Mouse (Mus musculus): ENCODE results near the gene Gm44965. TPM values are rescaled to one million over a fixed set of nuclear protein-coding genes. Genes with fewer than 3 reads are reported as not detected.

The Gm44965 gene
- not detected in 2 replicates for polyA plus RNA-seq (2016; fragmentation: Nextera tagmentation; extraction: Ambion mirVana)

GRCm38 (mm10) chr6:48593158-48594042 lies at the start of gene Gm44965, which contains the start of gene Repin1:
TSS of gene Gm44965 (plus strand) at chr6:48593941.
TSS of gene Repin1 (plus strand) at chr6:48593883.
- Histone ChIP-seq H3K4me2 (replicated peaks) (peak within 1 kb of the TSS; percentile 66), H3K4me3 (peak within 1 kb of the TSS; percentile 78), H3K27ac (peak within 1 kb of the TSS; percentile 81), H3K36me3 (peaks cover 30% of the 10 kb centered on the region), H3K27me3 (replicated peaks) (no peaks in the 10 kb centered on the region), H3K4me1 (peaks cover 21% of the 10 kb centered on the region), H3K9me3 (peaks cover 23% of the 10 kb centered on the region), H3K9ac (peak within 1 kb of the TSS; percentile 88)
- WGBS, result 5% methylated on average over 45 of the region's 45 CpGs
- peak; percentile 93 for ATAC-seq (ENCODE audit: low FRiP score, low read depth)

DNA sequence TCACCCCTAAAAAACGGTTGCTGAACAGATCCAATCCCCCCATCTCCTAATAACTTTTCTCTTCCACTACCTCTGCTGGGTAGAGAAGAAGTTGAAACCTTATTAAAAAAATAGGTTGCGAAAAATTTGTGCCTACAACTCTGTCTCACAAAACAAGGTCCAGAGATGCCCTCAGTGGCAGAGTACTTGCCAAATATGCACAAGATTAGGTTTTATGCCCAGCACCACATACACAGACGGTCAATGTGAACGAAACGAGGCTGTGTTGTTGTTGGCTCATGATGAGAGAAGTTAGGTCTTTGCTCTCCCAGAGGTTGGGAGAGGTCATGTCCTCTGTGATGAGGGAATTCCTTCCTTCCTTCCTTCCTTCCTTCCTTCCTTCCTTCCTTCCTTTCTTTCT lies 48.5 kb upstream of the Gm44965 start:
- 86% methylated on average over 5 of the region's 5 CpGs for WGBS
- H3K4me3 ChIP-seq, result no peak overlapping the region
- H3K27me3 ChIP-seq (replicated peaks), result no peaks in the 10 kb centered on the region
- no peak for ATAC-seq (ENCODE audit: low FRiP score, low read depth)
- peaks cover 10% of the 10 kb centered on the region; the same call in 1 of the 2 replicates for H3K36me3 ChIP-seq
- H3K9ac ChIP-seq, result no peak overlapping the region
- H3K27ac ChIP-seq, result no peak overlapping the region
- H3K9me3 ChIP-seq, result no peaks in the 10 kb centered on the region
- no peak overlapping the region for H3K4me2 ChIP-seq (replicated peaks)
- H3K4me1 ChIP-seq, result peaks cover 4% of the 10 kb centered on the region; the same call in 1 of the 2 replicates

GRCm38 (mm10) chr6:48546271-48546670 lies 47.5 kb upstream of the Gm44965 start:
- peaks cover 4% of the 10 kb centered on the region; the same call in 1 of the 2 replicates for H3K4me1 ChIP-seq
- 69% methylated on average over 1 of the region's 1 CpGs for whole genome bisulfite sequencing
- H3K36me3 ChIP-seq, result peaks cover 4% of the 10 kb centered on the region; the same call in 1 of the 2 replicates
- H3K27me3 ChIP-seq (replicated peaks), result no peaks in the 10 kb centered on the region
- no peak overlapping the region for H3K4me2 ChIP-seq (replicated peaks)
- H3K27ac ChIP-seq, result no peak overlapping the region
- 0 out of 2 replicates have a peak, but pooled peaks have one; percentile 13 for ATAC-seq (ENCODE audit: low FRiP score, low read depth)
- H3K9ac ChIP-seq, result no peak overlapping the region
- no peak overlapping the region for H3K4me3 ChIP-seq
- no peaks in the 10 kb centered on the region for H3K9me3 ChIP-seq

DNA sequence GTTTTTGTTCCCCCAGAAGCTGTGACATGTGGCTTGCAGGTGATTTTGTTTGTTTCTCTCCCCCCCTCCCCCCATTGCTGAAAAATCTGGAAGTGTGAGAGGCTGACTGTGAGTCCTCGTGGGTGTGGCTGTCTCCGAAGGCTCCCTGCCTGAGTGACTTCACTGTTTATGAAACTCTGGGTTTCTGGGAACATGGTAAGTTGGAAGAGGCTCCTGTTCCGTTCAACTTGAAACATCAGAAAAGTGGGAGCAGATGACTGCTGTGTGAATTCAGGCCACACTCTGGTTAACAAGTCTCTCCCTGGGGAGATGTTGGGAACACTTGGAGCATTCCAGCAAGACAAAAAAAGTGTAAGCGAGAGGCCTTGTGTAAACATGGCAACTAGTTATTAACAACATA lies 46.9 kb upstream of the Gm44965 start:
- H3K27ac ChIP-seq, result no peak overlapping the region
- H3K4me1 ChIP-seq, result peaks cover 3% of the 10 kb centered on the region; the same call in 1 of the 2 replicates
- WGBS, result 70% methylated on average over 4 of the region's 4 CpGs
- no peak for ATAC-seq (ENCODE audit: low FRiP score, low read depth)
- no peak overlapping the region for H3K4me3 ChIP-seq
- H3K9ac ChIP-seq, result no peak overlapping the region
- no peak overlapping the region for H3K4me2 ChIP-seq (replicated peaks)
- peaks cover 3% of the 10 kb centered on the region; the same call in 1 of the 2 replicates for H3K36me3 ChIP-seq
- no peaks in the 10 kb centered on the region for H3K27me3 ChIP-seq (replicated peaks)
- H3K9me3 ChIP-seq, result no peaks in the 10 kb centered on the region

DNA sequence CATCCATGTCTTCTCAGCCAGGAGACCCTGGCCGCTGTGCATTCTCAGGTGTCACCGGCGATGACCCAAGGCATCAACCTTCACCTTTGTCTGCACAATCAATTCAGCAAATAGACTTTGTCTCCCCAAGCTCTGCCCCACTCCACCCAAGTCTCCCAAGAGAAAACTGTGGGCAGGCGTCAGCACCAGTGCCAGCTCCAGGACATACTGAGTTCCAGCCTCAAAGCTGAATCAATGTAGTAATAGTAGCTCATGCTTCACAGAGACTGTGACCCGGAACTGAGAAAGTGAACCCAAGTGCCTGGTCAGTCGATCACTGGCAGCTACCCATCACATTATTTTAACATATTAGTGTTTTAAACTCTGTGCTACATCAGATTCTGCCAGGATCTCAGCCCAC lies 45.4 kb upstream of the Gm44965 start:
- Histone ChIP-seq H3K36me3 (no peaks in the 10 kb centered on the region), H3K4me3 (no peak overlapping the region), H3K4me2 (replicated peaks) (no peak overlapping the region), H3K27me3 (replicated peaks) (no peaks in the 10 kb centered on the region), H3K4me1 (no peaks in the 10 kb centered on the region), H3K27ac (no peak overlapping the region), H3K9me3 (no peaks in the 10 kb centered on the region), H3K9ac (no peak overlapping the region)
- WGBS, result 89% methylated on average over 6 of the region's 6 CpGs
- ATAC-seq (ENCODE audit: low FRiP score, low read depth), result no peak

GRCm38 (mm10) chr6:48552918-48553317 lies 40.8 kb upstream of the Gm44965 start:
- 53% methylated on average over 4 of the region's 4 CpGs for WGBS
- Histone ChIP-seq H3K4me1 (peaks cover 17% of the 10 kb centered on the region), H3K27ac (no peak overlapping the region), H3K4me3 (no peak overlapping the region), H3K9ac (no peak overlapping the region), H3K36me3 (peaks cover 11% of the 10 kb centered on the region; the same call in 1 of the 2 replicates), H3K9me3 (no peaks in the 10 kb centered on the region), H3K27me3 (replicated peaks) (no peaks in the 10 kb centered on the region), H3K4me2 (replicated peaks) (no peak overlapping the region)
- no peak for ATAC-seq (ENCODE audit: low FRiP score, low read depth)

DNA sequence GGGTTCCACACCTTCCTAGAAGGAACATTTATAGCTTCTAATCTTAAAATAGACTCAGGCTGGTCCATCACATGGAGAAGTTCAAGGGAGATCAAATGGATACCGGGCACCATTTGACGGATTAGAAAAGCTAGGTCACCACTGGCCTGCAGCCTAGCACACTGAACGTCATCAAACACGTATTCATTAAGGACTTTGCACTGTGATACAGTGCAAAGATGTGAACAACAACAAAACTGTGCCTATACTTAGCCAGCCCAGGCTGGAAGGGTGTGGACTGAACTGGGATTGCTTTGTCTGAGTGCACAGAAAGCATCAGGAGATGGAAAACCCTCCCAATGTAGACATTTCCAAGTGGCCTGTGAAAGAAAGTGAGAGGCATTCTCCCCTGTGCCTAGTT lies 39.9 kb upstream of the Gm44965 start:
- WGBS, result 83% methylated on average over 4 of the region's 4 CpGs

DNA sequence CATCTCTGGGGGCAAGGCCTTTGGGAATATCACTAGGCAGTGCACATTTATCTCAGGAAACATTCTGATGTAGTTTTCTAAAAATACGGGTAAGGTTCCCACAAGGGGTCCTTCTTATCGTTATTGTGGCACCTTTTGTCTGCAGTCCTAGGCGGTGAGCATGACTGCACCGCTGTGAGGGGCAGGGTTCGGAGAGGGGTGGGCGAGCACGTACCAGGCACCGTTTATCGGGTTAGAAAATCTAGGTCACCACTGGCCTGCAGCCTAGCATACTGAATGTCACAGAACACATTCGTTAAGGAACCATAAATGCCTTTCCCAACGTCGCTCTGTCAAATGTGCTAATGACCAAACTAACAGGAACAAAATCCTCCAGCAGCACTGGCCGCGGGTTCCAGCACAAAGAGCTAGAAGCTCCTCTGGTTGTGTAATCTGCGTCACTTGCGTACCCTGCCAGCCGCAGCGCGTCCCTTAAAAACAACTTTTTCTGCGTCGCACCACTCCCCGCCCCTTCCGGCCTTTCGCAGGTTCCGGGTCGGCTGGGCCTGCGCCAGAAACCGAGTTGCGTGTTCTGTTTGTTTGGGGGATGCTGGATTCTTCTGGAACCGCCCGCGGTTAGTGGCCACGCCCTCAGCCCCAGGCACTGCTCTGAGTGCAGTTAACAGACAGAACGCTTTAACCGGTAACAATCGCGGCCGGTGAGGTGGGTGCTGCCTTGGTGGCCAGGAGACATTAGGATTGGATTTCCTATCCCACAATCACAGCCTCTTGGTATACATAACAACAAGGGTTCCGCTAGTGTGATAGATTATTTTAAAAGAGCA lies 39.2 kb upstream of the Gm44965 start, which contains the start of gene Lrrc61:
Lrrc61 (plus strand) TSS at position 517 of the 824 bp plus-strand sequence.
- under 1% methylated on average over 39 of the region's 39 CpGs for WGBS

More for the DNA sequence above, 39.9 kb upstream of the Gm44965 start:
- Histone ChIP-seq H3K4me1 (peaks cover 17% of the 10 kb centered on the region), H3K27ac (peak overlapping the region; percentile 92), H3K27me3 (replicated peaks) (no peaks in the 10 kb centered on the region), H3K36me3 (peaks cover 13% of the 10 kb centered on the region; the same call in 1 of the 2 replicates), H3K9ac (peak overlapping the region; percentile 76), H3K4me3 (peak overlapping the region; percentile 47; the same call in 1 of the 2 replicates), H3K9me3 (no peaks in the 10 kb centered on the region), H3K4me2 (replicated peaks) (peak overlapping the region; percentile 75)
- peak; percentile 27; the same call in 1 of the 2 replicates for ATAC-seq (ENCODE audit: low FRiP score, low read depth)

GRCm38 (mm10) chr6:48555104-48555890 lies 38.4 kb upstream of the Gm44965 start:
- H3K27me3 ChIP-seq (replicated peaks), result no peaks in the 10 kb centered on the region
- peak; percentile 82 for ATAC-seq (ENCODE audit: low FRiP score, low read depth)
- WGBS, result 35% methylated on average over 13 of the region's 14 CpGs
- peak overlapping the region; percentile 47 for H3K4me3 ChIP-seq
- H3K9ac ChIP-seq, result peak overlapping the region; percentile 76
- no peaks in the 10 kb centered on the region for H3K9me3 ChIP-seq
- H3K36me3 ChIP-seq, result peaks cover 13% of the 10 kb centered on the region
- H3K27ac ChIP-seq, result peak overlapping the region; percentile 92; the same call in 1 of the 2 replicates
- peaks cover 17% of the 10 kb centered on the region for H3K4me1 ChIP-seq
- H3K4me2 ChIP-seq (replicated peaks), result peak overlapping the region; percentile 75

More for the DNA sequence above, 39.2 kb upstream of the Gm44965 start, which contains the start of gene Lrrc61:
- peak within 1 kb of the TSS; percentile 75 for H3K4me2 ChIP-seq (replicated peaks)
- peaks cover 13% of the 10 kb centered on the region for H3K36me3 ChIP-seq
- H3K4me1 ChIP-seq, result peaks cover 17% of the 10 kb centered on the region
- H3K4me3 ChIP-seq, result peak within 1 kb of the TSS; percentile 47
- peak; percentile 90 for ATAC-seq (ENCODE audit: low FRiP score, low read depth)
- H3K27ac ChIP-seq, result peak within 1 kb of the TSS; percentile 92
- peak within 1 kb of the TSS; percentile 76 for H3K9ac ChIP-seq
- H3K9me3 ChIP-seq, result no peaks in the 10 kb centered on the region
- H3K27me3 ChIP-seq (replicated peaks), result no peaks in the 10 kb centered on the region

DNA sequence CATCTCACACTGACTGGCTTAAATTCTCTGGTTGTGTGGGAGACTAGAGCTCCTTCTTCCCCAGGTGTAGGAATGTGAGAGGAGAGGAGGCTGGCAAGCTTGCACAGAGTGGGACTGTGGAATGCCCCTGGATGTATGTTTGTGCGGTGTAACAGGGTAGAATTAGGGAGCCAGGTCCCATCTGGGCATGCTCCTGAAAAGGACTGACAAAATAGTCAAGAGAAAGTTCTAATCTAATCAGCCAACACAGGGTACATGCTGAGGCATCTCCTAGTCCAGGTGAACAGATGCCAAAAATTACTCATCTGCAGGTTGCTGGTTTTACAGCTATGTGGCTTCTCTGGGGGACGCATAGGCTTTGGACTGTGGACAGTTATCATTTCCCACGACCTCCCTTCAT lies 37.8 kb upstream of the Gm44965 start:
- no peak for ATAC-seq (ENCODE audit: low FRiP score, low read depth)

DNA sequence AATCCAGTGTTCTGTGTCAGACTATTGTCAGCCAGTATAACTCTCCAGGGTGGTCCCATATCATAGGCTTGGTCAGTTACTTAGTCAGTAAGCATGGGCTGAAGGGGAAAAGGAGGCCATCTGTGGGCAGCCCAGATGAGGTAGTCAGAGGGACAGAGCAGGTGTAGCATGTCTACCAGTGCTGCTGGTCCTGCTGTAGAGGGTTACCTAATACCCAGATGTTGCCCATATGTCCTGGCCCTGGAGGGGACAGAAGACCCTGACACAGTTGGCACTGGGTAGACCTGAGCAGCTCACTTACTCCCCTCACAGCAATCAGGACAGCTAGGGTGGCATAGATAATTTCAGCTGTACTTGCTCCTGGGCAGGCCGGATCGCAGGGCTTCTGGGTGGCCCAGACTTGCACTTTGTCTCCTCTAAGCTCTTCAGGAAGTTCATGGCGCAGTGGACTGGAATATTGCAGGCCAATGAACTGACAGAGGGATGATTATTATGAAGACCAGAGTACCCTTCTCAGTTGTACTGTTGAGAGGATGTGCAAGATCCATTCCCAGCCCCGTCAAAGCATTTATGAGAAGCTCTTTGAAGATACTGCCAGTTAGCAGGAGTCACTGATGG lies 27.9 kb upstream of the Gm44965 start:
- Histone ChIP-seq H3K27ac (no peak overlapping the region), H3K36me3 (peaks cover 42% of the 10 kb centered on the region), H3K4me3 (no peak overlapping the region), H3K9ac (no peak overlapping the region), H3K27me3 (replicated peaks) (no peaks in the 10 kb centered on the region), H3K9me3 (no peaks in the 10 kb centered on the region), H3K4me1 (peaks cover 6% of the 10 kb centered on the region; the same call in 1 of the 2 replicates), H3K4me2 (replicated peaks) (no peak overlapping the region)
- no peak for ATAC-seq (ENCODE audit: low FRiP score, low read depth)
- WGBS, result 91% methylated on average over 4 of the region's 4 CpGs

More for the DNA sequence above, 37.8 kb upstream of the Gm44965 start:
- Histone ChIP-seq H3K4me3 (no peak overlapping the region), H3K27ac (no peak overlapping the region), H3K9ac (no peak overlapping the region), H3K27me3 (replicated peaks) (no peaks in the 10 kb centered on the region), H3K36me3 (peaks cover 13% of the 10 kb centered on the region), H3K4me2 (replicated peaks) (peak overlapping the region; percentile 75), H3K4me1 (peaks cover 17% of the 10 kb centered on the region), H3K9me3 (no peaks in the 10 kb centered on the region)
- 97% methylated on average over 3 of the region's 3 CpGs for WGBS

All from neural tube, embryonic 12.5 days (tissue).